Mouse (Mus musculus): ENCODE data around the gene Zswim4. TPM values are rescaled to one million over a fixed set of nuclear protein-coding genes. Genes with fewer than 3 reads are reported as not detected.
"Not testable (repeated sequence)": the region's sequence is repeated elsewhere in the genome, so short reads cannot be mapped to it uniquely, and the experiment has no call there.

Gene Zswim4
- polyA plus RNA-seq (2016; fragmentation: Nextera tagmentation; extraction: Ambion mirVana): 37.2 and 41.7 TPM in 2 replicates

GRCm38 (mm10) chr8:84236998-84237473 is at the start of gene Zswim4:
Zswim4 (minus strand) TSS chr8:84237055.
- Histone ChIP-seq H3K4me3 (peak within 1 kb of the TSS; percentile 98), H3K27me3 (replicated peaks; ENCODE audit: low read depth, poor library complexity, severe bottlenecking) (no peaks in the 10 kb centered on the region), H3K27ac (replicated peaks) (peak within 1 kb of the TSS; percentile 97), H3K9me3 (no peaks in the 10 kb centered on the region), H3K36me3 (replicated peaks) (peaks cover 29% of the 10 kb centered on the region), H3K4me1 (peaks cover 28% of the 10 kb centered on the region)
- WGBS: under 1% methylated on average over 35 of the region's 35 CpGs
- DNase-seq (ENCODE audit: low spot score): peak; percentile 98

- not testable (repeated sequence) for H3K27ac ChIP-seq (replicated peaks); H3K36me3 ChIP-seq (replicated peaks); H3K4me3 ChIP-seq; H3K9me3 ChIP-seq; H3K27me3 ChIP-seq (replicated peaks; ENCODE audit: low read depth, poor library complexity, severe bottlenecking)
- peaks cover 12% of the 10 kb centered on the region; the same call in 1 of the 2 replicates for H3K4me1 ChIP-seq
- 56% methylated on average over 5 of the region's 5 CpGs for WGBS
- DNase-seq (ENCODE audit: low spot score): peak; percentile 50
Measured at GRCm38 (mm10) chr8:84285665-84286064, 48.8 kb upstream of the Zswim4 start.

- H3K36me3 ChIP-seq (replicated peaks): no peaks in the 10 kb centered on the region
- WGBS: 38% methylated on average over 9 of the region's 9 CpGs
- H3K4me1 ChIP-seq: peaks cover 12% of the 10 kb centered on the region; the same call in 1 of the 2 replicates
- no peaks in the 10 kb centered on the region for H3K9me3 ChIP-seq
- no peaks in the 10 kb centered on the region for H3K27me3 ChIP-seq (replicated peaks; ENCODE audit: low read depth, poor library complexity, severe bottlenecking)
- peak overlapping the region; percentile 11; the same call in 1 of the 2 replicates for H3K27ac ChIP-seq (replicated peaks)
- peak; percentile 49 for DNase-seq (ENCODE audit: low spot score)
- peak overlapping the region; percentile 31 for H3K4me3 ChIP-seq
Measured at GRCm38 (mm10) chr8:84284608-84285063, 47.8 kb upstream of the Zswim4 start.

- Histone ChIP-seq H3K27me3 (replicated peaks; ENCODE audit: low read depth, poor library complexity, severe bottlenecking) (no peaks in the 10 kb centered on the region), H3K4me1 (peaks cover 12% of the 10 kb centered on the region; the same call in 1 of the 2 replicates), H3K4me3 (no peak overlapping the region), H3K36me3 (replicated peaks) (no peaks in the 10 kb centered on the region), H3K9me3 (no peaks in the 10 kb centered on the region), H3K27ac (replicated peaks) (no peak overlapping the region)
- 83% methylated on average over 10 of the region's 10 CpGs for WGBS
- DNase-seq (ENCODE audit: low spot score): no peak
Measured at GRCm38 (mm10) chr8:84280777-84281176, 43.9 kb upstream of the Zswim4 start.

GRCm38 (mm10) chr8:84276447-84276846 is 39.6 kb upstream of the Zswim4 start:
- no peak overlapping the region for H3K4me3 ChIP-seq
- no peak for DNase-seq (ENCODE audit: low spot score)
- H3K4me1 ChIP-seq: no peaks in the 10 kb centered on the region
- 78% methylated on average over 1 of the region's 1 CpGs for WGBS
- H3K27me3 ChIP-seq (replicated peaks; ENCODE audit: low read depth, poor library complexity, severe bottlenecking): no peaks in the 10 kb centered on the region
- no peak overlapping the region for H3K27ac ChIP-seq (replicated peaks)
- H3K36me3 ChIP-seq (replicated peaks): no peaks in the 10 kb centered on the region
- H3K9me3 ChIP-seq: no peaks in the 10 kb centered on the region

GRCm38 (mm10) chr8:84273968-84274367 is 37.1 kb upstream of the Zswim4 start:
- peaks cover 10% of the 10 kb centered on the region for H3K4me1 ChIP-seq
- H3K36me3 ChIP-seq (replicated peaks): no peaks in the 10 kb centered on the region
- H3K27me3 ChIP-seq (replicated peaks; ENCODE audit: low read depth, poor library complexity, severe bottlenecking): no peaks in the 10 kb centered on the region
- no peak overlapping the region for H3K27ac ChIP-seq (replicated peaks)
- no peaks in the 10 kb centered on the region for H3K9me3 ChIP-seq
- 82% methylated on average over 3 of the region's 3 CpGs for WGBS
- H3K4me3 ChIP-seq: no peak overlapping the region
- DNase-seq (ENCODE audit: low spot score): no peak

GRCm38 (mm10) chr8:84272302-84272701 is 35.4 kb upstream of the Zswim4 start:
- DNase-seq (ENCODE audit: low spot score): no peak
- peaks cover 10% of the 10 kb centered on the region for H3K4me1 ChIP-seq

GRCm38 (mm10) chr8:84269950-84270773 is 33.3 kb upstream of the Zswim4 start, which contains the start of gene Ccdc130:
Ccdc130 (minus strand) TSS chr8:84270380.
- under 1% methylated on average over 44 of the region's 44 CpGs for WGBS
- peak; percentile 99 for DNase-seq (ENCODE audit: low spot score)
- Histone ChIP-seq H3K27me3 (replicated peaks; ENCODE audit: low read depth, poor library complexity, severe bottlenecking) (no peaks in the 10 kb centered on the region), H3K27ac (replicated peaks) (peak within 1 kb of the TSS; percentile 87), H3K36me3 (replicated peaks) (peaks cover 22% of the 10 kb centered on the region), H3K4me1 (peaks cover 10% of the 10 kb centered on the region), H3K9me3 (no peaks in the 10 kb centered on the region), H3K4me3 (peak within 1 kb of the TSS; percentile 89)

More at GRCm38 (mm10) chr8:84272302-84272701, 35.4 kb upstream of the Zswim4 start:
- Histone ChIP-seq H3K27ac (replicated peaks) (no peak overlapping the region), H3K9me3 (no peaks in the 10 kb centered on the region), H3K4me3 (no peak overlapping the region), H3K36me3 (replicated peaks) (0 out of 2 replicates have a peak, but pooled peaks cover 2% of the 10 kb centered on the region), H3K27me3 (replicated peaks; ENCODE audit: low read depth, poor library complexity, severe bottlenecking) (no peaks in the 10 kb centered on the region)
- 86% methylated on average over 4 of the region's 4 CpGs for WGBS

GRCm38 (mm10) chr8:84261098-84261497 is 24.2 kb upstream of the Zswim4 start:
- 95% methylated on average over 4 of the region's 4 CpGs for WGBS
- H3K4me3 ChIP-seq: no peak overlapping the region
- no peak for DNase-seq (ENCODE audit: low spot score)
- H3K36me3 ChIP-seq (replicated peaks): peaks cover 83% of the 10 kb centered on the region
- no peaks in the 10 kb centered on the region for H3K9me3 ChIP-seq
- no peaks in the 10 kb centered on the region for H3K27me3 ChIP-seq (replicated peaks; ENCODE audit: low read depth, poor library complexity, severe bottlenecking)
- no peak overlapping the region for H3K27ac ChIP-seq (replicated peaks)
- H3K4me1 ChIP-seq: peaks cover 18% of the 10 kb centered on the region

GRCm38 (mm10) chr8:84256822-84257610 is 20.2 kb upstream of the Zswim4 start, which contains the start of gene Mri1:
Mri1 (minus strand) TSS chr8:84257326.
- peaks cover 22% of the 10 kb centered on the region for H3K4me1 ChIP-seq
- peaks cover 82% of the 10 kb centered on the region for H3K36me3 ChIP-seq (replicated peaks)
- peak within 1 kb of the TSS; percentile 89 for H3K4me3 ChIP-seq
- DNase-seq (ENCODE audit: low spot score): peak; percentile 94
- peak within 1 kb of the TSS; percentile 89 for H3K27ac ChIP-seq (replicated peaks)
- no peaks in the 10 kb centered on the region for H3K27me3 ChIP-seq (replicated peaks; ENCODE audit: low read depth, poor library complexity, severe bottlenecking)
- no peaks in the 10 kb centered on the region for H3K9me3 ChIP-seq
- under 1% methylated on average over 64 of the region's 64 CpGs for WGBS

GRCm38 (mm10) chr8:84256458-84256821 is 19.6 kb upstream of the Zswim4 start:
- Histone ChIP-seq H3K27me3 (replicated peaks; ENCODE audit: low read depth, poor library complexity, severe bottlenecking) (no peaks in the 10 kb centered on the region), H3K4me1 (peaks cover 22% of the 10 kb centered on the region), H3K9me3 (no peaks in the 10 kb centered on the region), H3K4me3 (peak overlapping the region; percentile 89), H3K36me3 (replicated peaks) (peaks cover 82% of the 10 kb centered on the region), H3K27ac (replicated peaks) (peak overlapping the region; percentile 89)
- WGBS: 15% methylated on average over 6 of the region's 6 CpGs
- DNase-seq (ENCODE audit: low spot score): no peak

GRCm38 (mm10) chr8:84255858-84256257 is 19.0 kb upstream of the Zswim4 start:
- Histone ChIP-seq H3K4me3 (peak overlapping the region; percentile 89), H3K27me3 (replicated peaks; ENCODE audit: low read depth, poor library complexity, severe bottlenecking) (no peaks in the 10 kb centered on the region), H3K9me3 (no peaks in the 10 kb centered on the region), H3K27ac (replicated peaks) (peak overlapping the region; percentile 89), H3K36me3 (replicated peaks) (peaks cover 82% of the 10 kb centered on the region), H3K4me1 (peaks cover 22% of the 10 kb centered on the region)
- 81% methylated on average over 3 of the region's 3 CpGs for WGBS
- DNase-seq (ENCODE audit: low spot score): no peak

All from embryonic facial prominence, embryonic 10.5 days (tissue).